Mouse (Mus musculus) ovary, postnatal 10 days (tissue): ENCODE results near the gene Spdye4c.

Source experiments
- DNase-seq: peaks from one replicate; pipeline ENCODE4 v3.0.0; 2022; ENCODE audit warnings: low spot score

Spdye4c gene

DNA sequence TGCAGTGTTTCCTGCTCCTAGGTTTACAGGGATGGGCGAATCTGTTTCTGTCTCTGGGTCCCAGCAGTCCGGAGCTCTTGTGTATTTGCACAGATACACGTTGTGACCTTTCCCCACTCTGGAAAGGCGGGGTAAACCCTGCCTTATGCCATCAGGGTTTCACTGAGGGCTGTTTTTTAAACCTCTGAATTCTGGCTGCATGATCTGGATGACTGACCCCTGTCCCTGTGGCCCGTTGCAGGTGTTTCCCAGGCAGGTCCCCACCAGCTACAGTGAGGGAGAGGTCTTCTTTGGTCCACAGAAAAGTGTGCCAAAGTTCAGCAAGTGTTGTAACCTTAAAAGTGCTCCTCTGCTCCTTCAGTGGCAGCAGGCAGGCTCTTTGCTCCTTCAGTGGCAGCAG is 18.3 kb downstream of the Spdye4c start:
- DNase-seq: no peak

DNA sequence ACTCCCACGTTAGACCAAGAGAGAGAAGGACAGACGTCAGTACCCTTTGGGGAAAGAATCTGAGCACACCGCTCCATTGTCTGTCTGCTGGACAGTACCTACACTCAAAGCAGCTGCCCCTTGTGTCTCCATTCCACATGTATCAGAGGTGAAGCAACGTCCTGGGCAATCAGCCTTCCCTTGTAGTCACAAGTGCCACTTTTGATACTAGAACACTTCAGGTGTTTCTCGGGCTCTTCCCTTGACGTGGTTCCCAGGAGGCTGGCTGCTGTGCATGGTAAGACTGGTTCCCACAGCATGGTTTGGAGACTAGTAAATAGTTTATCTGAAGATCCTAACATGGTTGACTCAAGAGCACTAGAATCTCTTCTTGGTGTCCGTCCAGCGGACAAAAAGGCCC is 20.2 kb downstream of the Spdye4c start:
- no peak for DNase-seq

DNA sequence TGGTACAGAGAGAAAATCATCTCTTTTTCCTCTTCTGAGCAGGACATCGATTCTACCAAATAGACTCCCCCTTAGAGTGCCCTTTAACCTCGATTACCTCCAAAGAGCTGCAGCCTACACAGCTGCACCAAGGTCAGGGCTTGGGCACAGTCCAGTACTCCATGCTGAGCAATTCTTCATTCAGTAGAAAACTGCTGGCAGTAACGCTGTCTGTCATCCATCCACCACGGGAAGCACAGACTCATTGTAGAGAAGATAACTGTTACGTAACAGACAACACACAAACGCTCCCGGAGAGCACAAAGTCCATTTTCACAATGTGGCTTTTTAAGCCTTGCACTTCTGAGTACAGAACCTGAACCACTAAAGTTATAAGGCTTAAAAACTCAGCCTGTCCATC is 21.3 kb downstream of the Spdye4c start:
- DNase-seq: no peak

DNA sequence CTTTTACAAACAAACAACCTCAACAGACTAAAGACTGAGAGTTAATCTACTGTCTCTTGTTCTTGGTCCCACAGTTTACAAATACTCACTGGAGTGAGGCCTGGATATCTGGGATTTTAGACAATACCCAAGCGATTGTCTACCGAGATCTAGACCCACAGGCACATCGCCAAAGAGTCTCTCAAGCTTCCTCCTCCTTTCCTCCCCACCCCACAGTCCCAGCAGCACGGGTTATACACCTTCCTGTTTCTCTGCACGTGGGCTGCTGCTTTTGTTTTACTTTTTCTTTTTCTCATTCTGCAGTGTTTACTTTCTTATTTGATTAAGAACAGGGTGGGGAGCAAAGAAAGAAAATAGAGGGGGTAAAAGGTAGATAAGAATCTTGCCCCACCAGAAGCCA is 22.4 kb downstream of the Spdye4c start:
- DNase-seq: no peak

DNA sequence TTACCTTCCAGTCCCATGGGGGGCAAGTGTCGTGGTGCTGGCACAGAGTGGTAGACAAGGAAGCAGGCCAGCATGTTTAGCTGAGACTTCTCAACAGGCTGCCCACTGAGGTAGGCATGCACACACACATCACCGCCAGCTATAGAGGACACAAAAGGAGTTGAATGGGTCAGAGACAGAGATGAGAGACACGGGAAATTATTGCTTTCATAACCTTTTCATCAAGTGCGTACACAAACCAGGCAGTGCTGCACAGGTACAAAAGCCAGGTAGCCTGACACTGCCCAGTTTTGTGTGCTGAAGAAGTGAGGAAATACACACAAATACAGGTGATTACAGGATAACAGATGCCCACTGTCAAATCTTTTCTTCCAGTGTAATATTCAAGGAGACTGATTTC is 24.4 kb downstream of the Spdye4c start:
- no peak for DNase-seq

DNA sequence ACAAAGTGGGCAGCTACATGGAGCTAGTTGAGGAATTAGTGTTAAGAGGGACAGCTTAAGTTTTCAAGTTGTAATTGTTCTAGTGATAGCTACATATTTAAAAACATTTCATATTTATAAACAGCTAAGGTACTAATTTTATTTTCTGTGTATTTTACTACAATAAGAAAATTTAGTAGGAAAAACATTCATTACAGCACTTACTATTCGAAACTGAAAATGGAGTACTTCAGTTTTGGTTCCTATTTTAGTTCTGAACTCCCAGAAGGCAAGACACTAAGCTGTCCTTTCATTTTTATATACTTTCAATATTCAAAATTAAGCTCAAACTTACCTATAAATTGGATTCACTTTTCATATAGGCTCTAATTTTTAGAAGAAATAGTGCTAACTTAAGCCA is 29.6 kb downstream of the Spdye4c start:
- DNase-seq: no peak
